Mouse (Mus musculus): ENCODE measurements at regions not wholly inside any gene's neighbourhood (a gene's known extent, or its start where the extent isn't known, plus 50 kb on each side); places are given as distances from the start of the nearest gene placed in this dataset.

- TF ChIP-seq RCOR1 (IDR thresholded peaks at IDR 0.05; ENCODE audit: low read depth, low read length) = no peak
- no peak for TF ChIP-seq CTCF (IDR thresholded peaks at IDR 0.05 in 2 of 3, conservative IDR thresholded peaks at IDR 0.05 in 1 of 3; ENCODE audit: control insufficient read depth in 1 of 3, insufficient read depth in 1 of 3, low read depth in 2 of 3, low read length in 3 of 3, poor library complexity in 1 of 3, severe bottlenecking in 1 of 3)
- no peak for TF ChIP-seq MXI1 (IDR thresholded peaks at IDR 0.05; ENCODE audit: low read depth, low read length)
- TF ChIP-seq POLR2A (IDR thresholded peaks at IDR 0.05; ENCODE audit: control insufficient read depth in 1 of 2, insufficient read depth in 1 of 2, low read depth in 1 of 2, low read length in 2 of 2, poor library complexity in 1 of 2) = no peak
- TF ChIP-seq ELF1 (IDR thresholded peaks at IDR 0.05; ENCODE audit: low read depth, low read length) = no peak
- no peak for TF ChIP-seq BHLHE40 (IDR thresholded peaks at IDR 0.05; ENCODE audit: borderline replicate concordance, low read depth, low read length)
- no peak for TF ChIP-seq E2F4 (IDR thresholded peaks at IDR 0.05; ENCODE audit: borderline replicate concordance, low read depth, low read length)
These were observed 668.3 kb downstream of the Tmem132b start for GRCm38 (mm10) chr5:126199876-126200275.
